ENCODE assay signal across 31 mouse cellular contexts in genomic region chr1:38012509-38012908, GRCm38 (mm10). TPM values are rescaled to one million over a fixed set of nuclear protein-coding genes. Genes with fewer than 3 reads are reported as not detected.
A peak's percentile ranks its signal among the peaks of the same experiment; 100 is the strongest.
DNase-seq lines count a peak whose midpoint lies in the region; ATAC-seq and TF ChIP-seq lines count a peak whose summit lies in the region.
"Had no signal": no experiment of that assay in that cellular context is flagged by ENCODE, and none has a peak within 500 bp of the region (broad histone marks: within the 10 kb centered on the region; RNA-seq: fewer than 3 reads in every experiment).

No protein-coding gene starts in this region.

- no peaks in the 10 kb centered on the region for H3K9me3 ChIP-seq in heart, embryonic 11.5 days (replicated peaks; ENCODE audit: control insufficient read depth, low read length)
- H3K9me3 ChIP-seq in G1E (replicated peaks) = no peaks in the 10 kb centered on the region
- no peaks in the 10 kb centered on the region for H3K9me3 ChIP-seq in liver, embryonic 16.5 days (replicated peaks; ENCODE audit: control insufficient read depth, low read length)
- no peaks in the 10 kb centered on the region for H3K9me3 ChIP-seq in midbrain, embryonic 14.5 days (ENCODE audit: control insufficient read depth, low read length)
- H3K9me3 ChIP-seq: embryonic facial prominence, embryonic 12.5 days; hindbrain, embryonic 10.5 days; kidney, embryonic 15.5 days; limb, embryonic 15.5 days; neural tube, embryonic 15.5 days had no signal

- TF ChIP-seq CTCF in G1E (IDR thresholded peaks at IDR 0.05; ENCODE audit: low read depth, low read length) = no peak

- H3K27ac ChIP-seq in heart, embryonic 11.5 days (ENCODE audit: low read depth, low read length) = no peak overlapping the region
- peak overlapping the region; percentile 96 for H3K27ac ChIP-seq in liver, embryonic 16.5 days (ENCODE audit: low read length)
- H3K27ac ChIP-seq in midbrain, embryonic 14.5 days (replicated peaks; ENCODE audit: low read depth, low read length) = no peak overlapping the region
- H3K27ac ChIP-seq: embryonic facial prominence, embryonic 12.5 days; hindbrain, embryonic 10.5 days; hindbrain, postnatal 0 days; kidney, embryonic 15.5 days; limb, embryonic 15.5 days; neural tube, embryonic 15.5 days had no signal

- H3K4me2 ChIP-seq in heart, embryonic 11.5 days = peak overlapping the region; percentile 4; the same call in 1 of the 2 replicates
- peak overlapping the region; percentile 58 for H3K4me2 ChIP-seq in liver, embryonic 16.5 days (ENCODE audit: low read depth, low read length)
- H3K4me2 ChIP-seq in midbrain, embryonic 14.5 days (ENCODE audit: low read length) = no peak overlapping the region
- H3K4me2 ChIP-seq: embryonic facial prominence, embryonic 12.5 days; kidney, embryonic 15.5 days; limb, embryonic 15.5 days; neural tube, embryonic 15.5 days had no signal

- H3K27me3 ChIP-seq in heart, embryonic 11.5 days (ENCODE audit: control insufficient read depth, insufficient read depth, low read length) = no peaks in the 10 kb centered on the region
- no peaks in the 10 kb centered on the region for H3K27me3 ChIP-seq in G1E (ENCODE audit: insufficient read depth, low read length)
- H3K27me3 ChIP-seq in liver, embryonic 16.5 days (ENCODE audit: control insufficient read depth, insufficient read depth, low read depth, low read length) = no peaks in the 10 kb centered on the region
- H3K27me3 ChIP-seq in midbrain, embryonic 14.5 days (ENCODE audit: control insufficient read depth, insufficient read depth, low read length) = no peaks in the 10 kb centered on the region
- H3K27me3 ChIP-seq: embryonic facial prominence, embryonic 12.5 days; kidney, embryonic 15.5 days; limb, embryonic 15.5 days; neural tube, embryonic 15.5 days; Patski had no signal

- no peak overlapping the region for H3K9ac ChIP-seq in heart, embryonic 11.5 days (ENCODE audit: low read depth, low read length)
- H3K9ac ChIP-seq in liver, embryonic 16.5 days (ENCODE audit: low read depth, low read length) = peak overlapping the region; percentile 47; the same call in 1 of the 2 replicates
- no peak overlapping the region for H3K9ac ChIP-seq in midbrain, embryonic 14.5 days (replicated peaks; ENCODE audit: low read length)
- H3K9ac ChIP-seq: embryonic facial prominence, embryonic 12.5 days; forebrain, postnatal 0 days; kidney, embryonic 15.5 days; limb, embryonic 15.5 days; neural tube, embryonic 15.5 days had no signal

- H3K4me3 ChIP-seq in heart, embryonic 11.5 days (ENCODE audit: low read depth, low read length) = no peak overlapping the region
- peak overlapping the region; percentile 57; the same call in 1 of the 2 replicates for H3K4me3 ChIP-seq in G1E (ENCODE audit: low read depth, low read length)
- H3K4me3 ChIP-seq in liver, embryonic 16.5 days (ENCODE audit: low read depth, low read length) = peak overlapping the region; percentile 26
- no peak overlapping the region for H3K4me3 ChIP-seq in midbrain, embryonic 14.5 days (replicated peaks; ENCODE audit: low read depth, low read length)
- H3K4me3 ChIP-seq: embryonic facial prominence, embryonic 12.5 days; hindbrain, embryonic 10.5 days; kidney, embryonic 15.5 days; limb, embryonic 15.5 days; neural tube, embryonic 15.5 days had no signal

- no peak for ATAC-seq in heart, embryonic 11.5 days (replicated peaks; ENCODE audit: insufficient number of reproducible peaks, low FRiP score, low TSS enrichment)
- ATAC-seq in G1E (ENCODE audit: extremely low read depth, insufficient number of reproducible peaks, low FRiP score, poor library complexity, severe bottlenecking) = no peak
- ATAC-seq in erythroblast, adult 5-6 weeks (replicated peaks; ENCODE audit: low FRiP score, poor library complexity, severe bottlenecking) = peak; percentile 70
- peak; percentile 57 for ATAC-seq in liver, embryonic 16.5 days (ENCODE audit: low read depth)
- ATAC-seq in midbrain, embryonic 14.5 days (ENCODE audit: low FRiP score, low TSS enrichment) = no peak
- ATAC-seq: forebrain, postnatal 0 days; hindbrain, postnatal 0 days; intestine, postnatal 0 days; lung, postnatal 0 days; midbrain, embryonic 16.5 days; Patski had no signal

- no peak for DNase-seq in heart, adult 11 months
- DNase-seq in G1E (ENCODE audit: low spot score) = no peak
- no peak for DNase-seq in embryo, embryonic 10 days (ENCODE audit: low spot score)
- no peak for DNase-seq in midbrain, embryonic 14.5 days
- DNase-seq in right cerebral cortex, postnatal 25 days = no peak
- DNase-seq: adrenal gland, postnatal 10 days; cerebellum, adult 2 months; forebrain, postnatal 0 days; layer of hippocampus, postnatal 36 days; right cerebral cortex, postnatal 14 days; thymus, adult 2 months had no signal

- 0 out of 2 replicates have a peak, but pooled peaks cover 3% of the 10 kb centered on the region for H3K4me1 ChIP-seq in heart, embryonic 11.5 days (ENCODE audit: control insufficient read depth, insufficient read depth, low read length)
- peaks cover 74% of the 10 kb centered on the region for H3K4me1 ChIP-seq in G1E (ENCODE audit: insufficient read depth, low read depth, low read length)
- H3K4me1 ChIP-seq in liver, embryonic 16.5 days (ENCODE audit: control insufficient read depth, low read depth, low read length) = peaks cover 60% of the 10 kb centered on the region
- H3K4me1 ChIP-seq in midbrain, embryonic 14.5 days (ENCODE audit: control insufficient read depth, insufficient read depth, low read length) = no peaks in the 10 kb centered on the region
- H3K4me1 ChIP-seq: embryonic facial prominence, embryonic 12.5 days; hindbrain, embryonic 10.5 days; kidney, embryonic 15.5 days; limb, embryonic 15.5 days; neural tube, embryonic 15.5 days had no signal

- H3K36me3 ChIP-seq in heart, embryonic 11.5 days (ENCODE audit: control insufficient read depth, insufficient read depth, low read length) = no peaks in the 10 kb centered on the region
- peaks cover 38% of the 10 kb centered on the region for H3K36me3 ChIP-seq in G1E (replicated peaks)
- no peaks in the 10 kb centered on the region for H3K36me3 ChIP-seq in liver, embryonic 16.5 days (ENCODE audit: control insufficient read depth, insufficient read depth)
- H3K36me3 ChIP-seq in midbrain, embryonic 14.5 days (ENCODE audit: control insufficient read depth, insufficient read depth, low read length) = no peaks in the 10 kb centered on the region
- H3K36me3 ChIP-seq: embryonic facial prominence, embryonic 12.5 days; hindbrain, embryonic 10.5 days; kidney, embryonic 15.5 days; limb, embryonic 15.5 days; neural tube, embryonic 15.5 days had no signal

RNA-seq across cellular contexts. Expression of gene Eif5b, which starts 14.7 kb away (rescaled TPM):
- polyA plus RNA-seq in heart, embryonic 11.5 days (2014; fragmentation: Nextera tagmentation; extraction: Ambion mirVana) = 24.6 and 27.2 TPM in 2 replicates
- 143 and 157 TPM in 2 replicates for total RNA-seq in G1E (2014; fragmentation: Nextera tagmentation)
- 74.2 and 80.8 TPM in 2 replicates for total RNA-seq in G1E (2017)
- polyA plus RNA-seq in G1E (2012) = 85.6 and 91.6 TPM in 2 replicates
- 18.6 and 20.5 TPM in 2 replicates for total RNA-seq in erythroblast, adult 5-6 weeks (2015; ENCODE audit: low replicate concordance)
- total RNA-seq in erythroblast, adult 5-6 weeks (2017; ENCODE audit: low replicate concordance) = 10.6 and 20.4 TPM in 2 replicates
- 13.1 and 14.7 TPM in 2 replicates for polyA plus RNA-seq in liver, embryonic 16.5 days (2015; fragmentation: Nextera tagmentation; extraction: Ambion mirVana)
- polyA plus RNA-seq in midbrain, embryonic 14.5 days (2014; fragmentation: Nextera tagmentation; extraction: Ambion mirVana) = 20.7 and 23.9 TPM in 2 replicates

RNA-seq across cellular contexts. Expression of gene Txndc9, which starts 14.8 kb away (rescaled TPM):
- 120 and 126 TPM in 2 replicates for polyA plus RNA-seq in heart, embryonic 11.5 days (2014; fragmentation: Nextera tagmentation; extraction: Ambion mirVana)
- total RNA-seq in G1E (2014; fragmentation: Nextera tagmentation) (107 and 115 TPM in 2 replicates), G1E (2017) (111 and 120 TPM in 2 replicates)
- polyA plus RNA-seq in G1E (2012) = 5.1 and 6.9 TPM in 2 replicates
- 22.6 and 24.0 TPM in 2 replicates for total RNA-seq in erythroblast, adult 5-6 weeks (2015; ENCODE audit: low replicate concordance)
- 24.8 and 30.1 TPM in 2 replicates for total RNA-seq in erythroblast, adult 5-6 weeks (2017; ENCODE audit: low replicate concordance)
- 52.9 and 61.3 TPM in 2 replicates for polyA plus RNA-seq in liver, embryonic 16.5 days (2015; fragmentation: Nextera tagmentation; extraction: Ambion mirVana)
- 137 and 153 TPM in 2 replicates for polyA plus RNA-seq in midbrain, embryonic 14.5 days (2014; fragmentation: Nextera tagmentation; extraction: Ambion mirVana)

RNA-seq across cellular contexts. Expression of gene Lyg1, which starts 55.0 kb away (rescaled TPM):
- polyA plus RNA-seq in heart, embryonic 11.5 days (2014; fragmentation: Nextera tagmentation; extraction: Ambion mirVana) = not detected in 2 replicates
- total RNA-seq in G1E (2014; fragmentation: Nextera tagmentation) = not detected in 2 replicates
- not detected in 2 replicates for total RNA-seq in G1E (2017)
- polyA plus RNA-seq in G1E (2012) = not detected in 2 replicates
- total RNA-seq in erythroblast, adult 5-6 weeks (2015; ENCODE audit: low replicate concordance) = not detected in 2 replicates
- not detected in 2 replicates for total RNA-seq in erythroblast, adult 5-6 weeks (2017; ENCODE audit: low replicate concordance)
- not detected in 2 replicates for polyA plus RNA-seq in liver, embryonic 16.5 days (2015; fragmentation: Nextera tagmentation; extraction: Ambion mirVana)
- not detected in 2 replicates for polyA plus RNA-seq in midbrain, embryonic 14.5 days (2014; fragmentation: Nextera tagmentation; extraction: Ambion mirVana)
- total RNA-seq: adrenal gland, postnatal 10 days; common myeloid progenitor, adult 5-6 weeks; forebrain, postnatal 0 days; granulocyte monocyte progenitor cell, adult 5-6 weeks; hindbrain, postnatal 0 days; layer of hippocampus, postnatal 36 days; left cerebral cortex, postnatal 25 days; megakaryocyte progenitor cell, adult 5-6 weeks had no signal
- polyA plus RNA-seq: cerebellum, adult 2 months; embryonic facial prominence, embryonic 12.5 days; forebrain, postnatal 0 days; heart, postnatal 0 days; hindbrain, embryonic 10.5 days; hindbrain, postnatal 0 days; intestine, postnatal 0 days; kidney, embryonic 15.5 days; limb, embryonic 15.5 days; lung, postnatal 0 days; midbrain, embryonic 16.5 days; neural tube, embryonic 15.5 days; Patski; stomach, embryonic 16.5 days; thymus, adult 2 months; urinary bladder, adult 2 months had no signal

Comparison
In these comparisons a context has a peak if more than half of its experiments do, and no peak if none do; other contexts are left out.
1. ATAC-seq: peak in erythroblast, adult 5-6 weeks (single experiment) and liver, embryonic 16.5 days (single experiment); none in heart, embryonic 11.5 days (single experiment), G1E (single experiment) and midbrain, embryonic 14.5 days (single experiment).
2. H3K4me3 ChIP-seq: peak in G1E (single experiment) and liver, embryonic 16.5 days (single experiment); none in heart, embryonic 11.5 days (single experiment) and midbrain, embryonic 14.5 days (single experiment).